Mouse (Mus musculus) myocyte (in vitro differentiated cells): ENCODE results near the gene Msh3.

Source experiments
- CEBPB ChIP-seq: IDR thresholded peaks from 2 replicates; pipeline ENCODE4 v1.6.1; 2011; ENCODE audit warnings: mild to moderate bottlenecking, moderate library complexity; ENCODE audit not compliant: poor library complexity, insufficient read depth, severe bottlenecking
- E2F4 ChIP-seq: IDR thresholded peaks from one replicate; pipeline ENCODE4 v1.6.1; 2011; ENCODE audit warnings: mild to moderate bottlenecking, control low read depth, moderate library complexity; ENCODE audit not compliant: insufficient read depth
- MAX ChIP-seq: IDR thresholded peaks from one replicate; pipeline ENCODE4 v1.6.1; 2011; ENCODE audit warnings: low read depth, mild to moderate bottlenecking, control low read depth
- MYOD1 ChIP-seq, 3 experiments: IDR thresholded peaks; one replicate each; pipeline ENCODE4 v1.6.1; 2011; ENCODE audit warnings: control low read depth in 2 of 3, low read depth in 2 of 3, mild to moderate bottlenecking in 2 of 3, moderate library complexity in 1 of 3; ENCODE audit not compliant: insufficient read length in 2 of 3, control insufficient read depth in 1 of 3
- MYOG ChIP-seq, 3 experiments: IDR thresholded peaks; one replicate each; pipeline ENCODE4 v1.6.1; 2011; ENCODE audit warnings: control low read depth in 2 of 3, low read depth in 2 of 3, mild to moderate bottlenecking in 2 of 3; ENCODE audit not compliant: insufficient read length in 2 of 3, control insufficient read depth in 1 of 3, insufficient read depth in 1 of 3
- POLR2A ChIP-seq: IDR thresholded peaks from one replicate; pipeline ENCODE4 v1.6.1; 2011; ENCODE audit warnings: low read depth, mild to moderate bottlenecking, control low read depth, moderate library complexity; ENCODE audit not compliant: insufficient read length
- POLR2AphosphoS2 ChIP-seq: IDR thresholded peaks from one replicate; pipeline ENCODE4 v1.6.1; 2011; ENCODE audit warnings: low read depth, control low read depth; ENCODE audit not compliant: insufficient read length
- REST ChIP-seq: IDR thresholded peaks from one replicate; pipeline ENCODE4 v1.6.1; 2011; ENCODE audit warnings: mild to moderate bottlenecking, control low read depth, moderate library complexity; ENCODE audit not compliant: insufficient read depth, insufficient read length
- SRF ChIP-seq: IDR thresholded peaks from one replicate; pipeline ENCODE4 v1.6.1; 2011; ENCODE audit warnings: low read depth; ENCODE audit not compliant: control insufficient read depth, insufficient read length
- TCF12 ChIP-seq: IDR thresholded peaks from one replicate; pipeline ENCODE4 v1.6.1; 2011; ENCODE audit warnings: mild to moderate bottlenecking, control low read depth; ENCODE audit not compliant: poor library complexity, insufficient read depth, severe bottlenecking
- TCF3 ChIP-seq: IDR thresholded peaks from one replicate; pipeline ENCODE4 v1.6.1; 2011; ENCODE audit warnings: low read depth, control low read depth; ENCODE audit not compliant: insufficient read length
- USF1 ChIP-seq: IDR thresholded peaks from one replicate; pipeline ENCODE4 v1.6.1; 2011; ENCODE audit warnings: low read depth, mild to moderate bottlenecking, control low read depth, moderate library complexity

DNA sequence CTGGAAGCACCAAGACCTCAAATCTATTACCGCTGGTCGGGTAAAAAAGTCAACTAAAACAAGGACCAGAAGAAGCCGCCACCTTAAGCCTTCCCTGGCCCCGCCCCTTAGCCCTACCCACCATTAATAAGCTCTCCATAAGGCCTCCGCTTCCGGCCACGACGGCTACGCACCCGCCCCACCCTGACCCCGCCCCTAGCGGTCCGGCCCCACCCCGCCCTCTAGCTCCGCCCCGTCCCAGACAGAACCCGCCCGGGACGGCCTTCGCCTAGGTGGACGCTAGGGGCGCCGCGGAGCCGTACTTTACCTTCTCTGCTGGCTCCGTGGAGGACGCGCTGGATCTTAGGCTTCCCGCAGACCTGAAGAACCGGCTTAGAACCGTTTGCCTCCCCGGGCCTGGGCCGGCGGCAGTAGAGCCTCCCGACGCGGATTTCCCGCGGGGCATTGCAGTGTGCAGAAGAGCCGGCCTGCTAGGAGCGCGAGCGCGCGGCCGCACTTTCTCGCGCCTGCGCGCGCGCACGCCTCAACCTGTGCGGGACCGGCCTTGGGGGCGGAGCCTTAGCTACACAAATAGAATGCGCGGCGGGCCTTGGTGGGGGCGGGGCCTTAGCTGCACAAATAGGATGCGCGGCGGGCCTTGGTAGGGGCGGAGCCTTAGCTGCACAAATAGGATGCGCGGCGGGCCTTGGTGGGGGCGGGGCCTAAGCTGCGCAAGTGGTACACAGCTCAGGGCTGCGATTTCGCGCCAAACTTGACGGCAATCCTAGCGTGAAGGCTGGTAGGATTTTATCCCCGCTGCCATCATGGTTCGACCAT lies at the start of gene Msh3, which contains the start of gene Dhfr:
- TF ChIP-seq POLR2A (peak; percentile 58), E2F4 (peak; percentile 52), REST (no peak), CEBPB (no peak), POLR2AphosphoS2 (peak; percentile 45), MYOG (IDR thresholded peaks at IDR 0.05; ENCODE audit: control insufficient read depth in 1 of 3, insufficient read depth in 1 of 3, insufficient read length in 2 of 3, low read depth in 2 of 3) (no peak), MAX (no peak), TCF3 (no peak), USF1 (no peak), TCF12 (no peak), MYOD1 (IDR thresholded peaks at IDR 0.05; ENCODE audit: control insufficient read depth in 1 of 3, insufficient read length in 2 of 3, low read depth in 2 of 3) (peak in 1 of 3 experiments; percentile 20), SRF (peak; percentile 97)
